Mouse (Mus musculus): ENCODE data around the gene Macf1.
A peak's percentile ranks its signal among the peaks of the same experiment; 100 is the strongest.
"Not testable (repeated sequence)": the region's sequence is repeated elsewhere in the genome, so short reads cannot be mapped to it uniquely, and the experiment has no call there.

Gene Macf1

DNA sequence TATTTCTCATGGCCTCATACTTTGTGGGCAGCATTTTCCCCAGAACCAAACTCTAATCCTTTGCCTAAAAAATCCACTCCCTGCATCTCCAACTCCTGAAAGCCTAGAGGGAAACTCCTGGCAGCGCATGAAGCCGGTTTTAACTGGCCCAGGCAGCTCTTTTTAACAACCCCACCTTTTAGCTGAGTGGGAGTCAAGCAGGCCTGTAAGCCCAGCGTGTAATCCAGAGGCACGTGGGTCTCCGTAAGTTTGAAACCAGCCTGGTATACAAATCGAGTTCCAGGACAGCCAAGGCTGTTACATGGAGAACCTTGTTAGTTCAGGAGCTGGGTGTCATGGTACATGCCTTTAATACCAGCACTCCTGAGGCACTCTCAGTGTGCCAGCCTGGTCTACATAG is 14.5 kb downstream of the Macf1 start:
- no peak for DNase-seq (ENCODE audit: low spot score)

DNA sequence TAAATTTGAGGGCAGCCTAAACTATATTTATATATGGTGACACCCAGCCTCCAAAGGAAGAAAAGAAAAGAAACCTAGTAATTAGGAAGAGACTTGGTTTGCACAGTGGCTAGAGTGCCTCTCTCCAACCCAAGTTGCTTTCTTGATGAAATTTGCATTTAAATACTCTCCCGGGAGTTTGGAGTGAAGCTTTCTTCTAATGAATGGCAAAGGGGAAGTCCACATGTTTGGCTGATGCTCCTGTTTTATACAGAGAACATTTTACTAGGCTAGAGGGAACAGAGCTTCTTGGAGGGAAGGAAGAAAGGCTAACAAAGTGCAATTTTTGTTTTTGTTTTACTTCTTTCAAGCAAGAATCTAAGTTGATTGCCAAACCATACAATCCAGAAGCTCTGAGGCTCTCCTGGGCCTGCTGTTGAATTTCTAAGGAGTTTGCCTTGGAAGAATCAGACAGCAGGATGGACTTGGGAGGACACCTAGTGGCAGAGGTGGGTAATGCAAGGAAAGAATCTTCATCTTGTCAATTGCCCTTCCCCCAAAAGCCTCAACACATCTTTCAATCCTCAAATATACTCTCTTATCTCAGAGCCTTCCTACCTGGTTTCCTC is 16.8 kb downstream of the Macf1 start:
- DNase-seq (ENCODE audit: low spot score), result peak; percentile 77

DNA sequence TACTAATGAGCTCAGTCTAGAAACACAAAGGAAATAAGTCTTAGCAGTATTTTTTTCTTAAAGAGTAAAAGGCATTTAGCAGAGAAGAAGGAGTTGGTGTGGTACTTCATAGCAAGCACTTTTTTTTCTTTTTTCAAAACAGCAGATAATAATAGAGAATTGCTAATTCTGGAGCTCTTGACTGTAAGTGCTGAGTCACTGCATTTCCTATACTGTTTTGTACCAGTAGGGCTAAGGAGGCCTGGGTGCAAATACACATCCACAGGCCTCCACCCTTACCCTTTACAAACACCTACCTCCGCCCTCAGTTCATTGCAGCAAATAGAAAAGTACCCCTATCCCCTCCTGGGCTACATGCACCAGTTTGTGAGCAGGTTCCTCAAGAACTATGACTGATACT is 17.6 kb downstream of the Macf1 start:
- DNase-seq (ENCODE audit: low spot score), result no peak

DNA sequence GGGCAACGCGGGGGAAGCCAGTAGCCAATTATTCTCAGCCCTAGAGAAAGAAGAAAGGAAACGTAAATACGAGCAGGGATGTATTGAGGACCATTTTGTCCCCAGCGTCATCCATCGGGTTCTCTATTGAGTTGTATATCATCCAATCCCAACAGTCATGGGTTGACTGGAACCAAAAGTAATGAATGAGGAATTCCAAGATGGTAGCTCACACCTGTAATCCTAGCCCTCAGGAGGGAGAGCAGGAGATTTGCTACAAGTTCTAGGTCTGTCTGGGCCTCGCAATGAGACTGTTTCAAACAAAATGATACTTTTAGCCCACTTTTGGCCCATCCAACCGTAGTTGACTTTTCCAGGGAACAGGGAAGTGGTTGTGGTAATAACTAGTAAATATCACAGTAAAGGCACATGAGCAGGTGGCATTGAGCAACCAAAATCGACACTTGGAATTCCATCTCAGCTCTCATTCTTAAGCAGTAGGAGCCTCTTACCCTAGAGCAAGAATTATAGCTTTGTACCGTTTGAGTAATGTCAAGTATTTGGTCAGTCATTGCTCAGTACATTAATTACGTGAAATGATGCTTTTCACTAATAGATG is 18.4 kb downstream of the Macf1 start:
- no peak for DNase-seq (ENCODE audit: low spot score)

DNA sequence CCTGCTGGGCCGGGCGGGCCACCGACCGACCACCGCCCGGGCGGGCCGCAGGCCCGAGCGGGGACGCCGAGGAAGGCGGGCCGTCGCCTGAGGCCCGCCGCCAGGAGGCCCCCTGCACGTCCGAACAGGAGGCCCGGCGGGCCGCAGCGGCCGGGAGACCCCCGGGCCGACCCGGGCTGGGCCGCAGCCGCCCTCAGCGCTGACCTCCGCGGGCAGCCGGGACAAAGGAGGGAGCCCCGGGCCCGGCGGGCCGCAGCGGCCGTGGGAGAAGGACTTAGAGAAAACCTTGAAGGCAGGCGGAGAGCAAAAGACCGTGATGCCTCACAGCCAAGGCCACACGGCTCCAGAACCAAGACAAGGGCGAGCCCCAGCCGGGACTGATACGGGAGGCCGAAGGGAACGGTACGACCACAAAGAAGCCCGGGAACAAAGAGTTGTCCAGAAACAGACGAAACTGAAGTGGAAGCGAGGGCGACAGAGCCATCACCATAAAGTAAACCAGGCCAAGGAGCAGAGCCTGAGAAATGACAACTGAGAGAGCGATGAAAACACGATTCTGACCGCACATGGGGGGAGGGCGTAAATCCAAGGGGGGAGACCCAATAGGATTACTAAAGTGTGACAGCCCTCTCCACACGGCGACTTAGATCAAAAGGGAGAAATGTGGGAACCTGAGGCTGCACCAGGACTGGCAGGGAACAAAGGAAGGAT is 19.1 kb downstream of the Macf1 start:
- peak; percentile 34 for DNase-seq (ENCODE audit: low spot score)

DNA sequence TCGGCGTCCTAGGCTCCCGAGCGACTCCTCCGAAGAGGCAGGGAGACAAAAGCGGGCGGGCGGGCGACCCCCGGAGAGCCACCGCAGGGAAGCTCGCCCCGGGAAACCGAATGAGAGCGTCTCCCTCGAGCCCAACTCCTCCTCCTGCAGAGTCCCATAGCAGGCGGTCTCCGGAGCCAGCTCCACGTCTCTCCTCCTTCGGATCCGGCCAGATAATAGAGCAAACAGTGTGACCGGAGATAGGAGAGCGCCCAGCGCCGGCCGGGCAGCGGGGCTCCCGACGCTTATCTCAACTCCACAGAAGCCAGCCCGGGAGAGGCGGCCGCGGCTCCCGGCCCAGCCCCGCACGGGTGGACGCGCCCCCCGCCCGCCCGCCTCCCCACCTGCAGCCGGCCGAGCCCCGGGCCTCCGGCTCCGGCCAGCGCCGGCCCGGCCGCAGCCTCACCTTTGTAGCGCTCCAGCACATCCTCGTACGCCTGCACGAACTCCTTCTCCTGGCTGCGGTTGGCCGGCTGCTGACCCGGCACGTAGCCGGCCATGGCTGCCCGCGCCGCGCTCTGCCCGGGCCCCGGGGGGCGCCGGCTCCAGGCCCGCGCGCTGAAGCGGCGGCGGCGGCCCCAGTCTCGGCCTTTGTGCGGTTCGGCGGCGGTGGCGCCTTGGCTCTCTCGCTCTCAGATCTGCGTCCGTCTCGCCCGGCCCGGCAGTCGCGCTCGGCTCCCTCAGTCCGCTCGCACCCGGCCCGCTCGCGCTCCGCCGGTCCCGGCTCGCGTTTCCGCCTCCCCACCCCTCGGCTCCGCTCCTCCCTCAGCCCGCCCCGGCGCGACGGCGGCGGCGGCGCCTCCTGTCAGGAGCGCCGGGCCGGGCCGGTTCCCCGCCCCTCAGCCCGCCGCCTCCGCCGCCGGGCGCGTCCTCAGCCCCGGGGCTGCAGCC is 19.9 kb downstream of the Macf1 start:
- peak; percentile 71 for DNase-seq (ENCODE audit: low spot score)

DNA sequence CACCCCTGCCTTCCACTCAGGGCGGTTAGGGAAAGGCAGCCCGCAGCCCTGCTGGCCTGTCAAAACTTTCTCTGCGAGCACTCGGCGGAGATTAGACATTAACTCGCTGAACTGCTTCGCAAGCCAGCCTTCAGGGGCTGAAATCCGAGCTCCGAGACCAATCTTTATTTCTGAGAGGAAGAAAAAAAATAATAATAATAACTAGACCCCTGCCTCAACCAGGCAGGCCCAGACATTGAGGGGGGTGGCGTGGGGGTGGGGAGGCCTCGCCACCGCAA is 20.5 kb downstream of the Macf1 start:
- peak; percentile 23 for DNase-seq (ENCODE audit: low spot score)

DNA sequence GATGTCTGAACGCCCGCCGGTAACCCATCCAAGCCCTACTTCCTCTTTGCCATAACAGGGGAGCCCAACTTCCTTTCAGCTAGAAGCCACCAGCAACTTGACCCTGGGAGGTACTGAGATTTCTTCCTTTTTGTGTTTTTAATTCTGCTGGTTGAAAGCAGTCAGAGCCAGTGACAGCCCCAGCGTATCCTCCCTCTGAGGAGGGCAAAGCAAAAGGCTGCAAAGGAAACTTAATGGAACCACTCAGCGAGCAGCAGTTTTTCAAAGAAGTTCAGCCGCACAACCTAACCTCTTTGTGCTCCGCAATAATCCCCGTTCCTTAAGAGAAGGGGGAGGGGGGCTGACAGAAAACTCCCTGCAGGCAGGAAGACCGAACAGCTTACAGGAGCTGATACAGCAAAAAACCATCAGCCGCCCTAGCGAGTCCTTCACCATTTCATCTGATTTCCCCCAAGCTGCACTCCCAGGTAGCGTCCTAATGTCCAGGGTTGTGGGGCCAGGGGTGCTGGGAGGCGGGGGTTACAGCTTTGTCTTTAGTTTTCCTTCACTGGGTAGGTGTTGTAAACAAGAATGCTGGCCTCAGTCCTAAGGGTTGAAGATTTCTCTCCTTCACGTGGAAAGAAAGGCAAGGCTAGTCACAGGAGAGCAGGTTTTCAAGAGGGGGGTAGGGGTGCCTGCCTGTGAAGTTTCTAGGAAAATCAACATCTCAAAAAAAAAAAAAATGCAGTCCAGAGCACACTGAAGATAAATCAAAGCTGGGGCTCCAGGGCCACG is 21.1 kb downstream of the Macf1 start:
- DNase-seq (ENCODE audit: low spot score), result no peak

DNA sequence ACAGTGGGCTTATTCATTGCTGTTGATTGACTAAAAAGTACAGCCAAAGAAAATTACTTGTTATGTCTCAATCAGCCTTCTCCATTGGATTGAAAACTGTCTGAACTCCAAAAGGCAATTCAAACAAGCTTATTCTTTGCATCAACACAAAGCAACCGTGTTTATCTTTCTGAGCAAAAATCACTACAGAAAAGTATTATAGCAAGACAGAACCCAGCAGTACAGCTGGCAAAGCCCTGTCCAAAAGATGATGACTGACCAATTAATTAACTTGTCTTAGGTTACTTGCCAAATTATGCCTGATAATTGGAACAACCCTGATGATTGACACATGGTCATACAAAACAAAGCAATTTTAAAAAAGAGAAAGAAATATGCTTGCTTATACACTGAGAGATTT is 26.0 kb downstream of the Macf1 start:
- no peak for DNase-seq (ENCODE audit: low spot score)

DNA sequence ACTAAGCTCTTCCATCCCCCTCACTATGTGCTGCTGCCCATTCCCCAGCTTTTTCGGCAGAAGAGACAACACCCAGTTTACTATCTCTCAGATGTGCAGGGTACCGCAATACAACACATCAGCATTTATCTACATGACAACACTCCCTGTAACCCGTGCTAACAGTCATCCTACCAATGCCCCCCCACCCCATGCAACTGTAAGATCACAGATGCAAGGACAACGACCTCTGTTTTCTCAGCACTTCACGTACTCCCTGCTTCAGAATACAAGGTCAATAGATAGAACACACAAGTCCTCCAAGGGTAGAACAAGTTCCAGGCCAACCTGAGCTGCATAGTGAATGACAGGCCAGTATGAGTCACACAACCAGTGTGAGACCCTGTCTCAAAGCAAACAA is 28.9 kb downstream of the Macf1 start:
- DNase-seq (ENCODE audit: low spot score), result no peak

DNA sequence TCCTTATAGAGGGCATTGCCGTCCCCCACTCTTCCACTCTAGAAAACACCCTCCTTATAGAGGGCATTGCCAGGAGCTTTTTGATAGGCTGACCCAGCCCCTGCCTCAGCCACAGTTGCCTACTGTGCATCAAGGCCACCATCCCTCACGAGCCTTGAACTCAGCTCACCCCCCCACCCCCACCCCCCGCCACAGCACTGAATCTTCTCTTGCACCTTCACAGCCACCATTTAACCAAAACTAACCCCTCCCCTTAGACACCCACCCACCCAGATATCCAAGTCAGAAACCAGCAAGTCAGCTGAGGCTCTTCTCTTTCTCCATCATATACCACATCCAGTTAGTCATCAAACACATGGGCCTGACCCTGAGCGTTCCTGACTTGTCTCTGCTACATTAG is 29.6 kb downstream of the Macf1 start:
- DNase-seq (ENCODE audit: low spot score), result no peak

DNA sequence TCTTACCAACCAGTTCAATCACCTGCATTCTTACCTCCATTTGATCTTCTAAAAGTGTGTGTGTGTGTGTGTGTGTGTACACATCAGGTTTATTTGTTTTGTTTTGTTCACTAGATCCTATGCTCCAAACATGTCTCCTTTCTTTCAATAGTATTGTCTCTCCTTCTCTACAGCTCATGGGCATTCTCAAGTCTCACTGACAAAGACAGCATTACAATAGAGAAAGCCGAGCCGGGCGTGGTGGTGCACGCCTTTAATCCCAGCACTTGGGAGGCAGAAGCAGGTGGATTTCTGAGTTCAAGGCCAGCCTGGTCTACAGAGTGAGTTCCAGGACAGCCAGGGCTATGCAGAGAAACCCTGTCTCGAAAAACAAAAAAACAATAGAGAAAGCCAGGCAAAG is 30.7 kb downstream of the Macf1 start:
- not testable (repeated sequence) for DNase-seq (ENCODE audit: low spot score)

DNA sequence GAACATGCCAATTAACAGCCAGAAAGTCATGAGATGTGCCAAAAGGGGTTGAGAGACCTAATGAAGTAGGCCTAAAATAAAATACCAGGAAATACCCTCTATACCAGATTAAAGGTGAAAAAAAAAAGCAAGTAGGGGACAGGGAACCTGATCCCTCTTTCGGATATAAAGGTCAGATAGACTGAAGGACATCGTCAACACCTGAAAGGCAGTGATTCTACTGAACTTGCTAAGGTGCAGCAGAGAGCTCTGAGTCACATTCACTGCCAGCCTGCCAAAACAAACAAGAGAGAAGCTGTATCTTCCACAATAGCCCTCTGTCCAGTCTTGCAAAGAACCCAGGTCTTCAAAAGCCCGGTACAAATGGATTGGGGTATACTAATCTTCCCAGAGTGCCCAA is 32.0 kb downstream of the Macf1 start:
- DNase-seq (ENCODE audit: low spot score), result no peak

DNA sequence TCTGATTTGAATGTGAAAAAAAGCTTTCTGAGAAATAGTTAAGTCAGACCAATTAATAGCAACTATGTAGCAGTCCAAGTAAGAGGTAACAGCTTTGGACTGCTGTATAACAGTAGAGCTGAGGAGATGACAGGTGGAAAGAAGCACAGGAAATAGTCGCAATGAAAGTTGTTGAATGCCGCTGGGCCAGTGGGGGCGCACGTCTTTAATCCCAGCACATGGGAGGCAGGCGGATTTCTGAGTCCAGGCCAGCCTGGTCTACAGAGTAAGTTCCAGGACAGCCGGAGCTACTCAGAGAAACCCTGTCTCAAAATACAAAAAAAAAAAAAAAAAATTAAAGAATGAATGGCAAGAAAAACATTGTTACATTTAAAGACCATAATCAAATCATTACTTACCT is 35.0 kb downstream of the Macf1 start:
- DNase-seq (ENCODE audit: low spot score), result no peak

DNA sequence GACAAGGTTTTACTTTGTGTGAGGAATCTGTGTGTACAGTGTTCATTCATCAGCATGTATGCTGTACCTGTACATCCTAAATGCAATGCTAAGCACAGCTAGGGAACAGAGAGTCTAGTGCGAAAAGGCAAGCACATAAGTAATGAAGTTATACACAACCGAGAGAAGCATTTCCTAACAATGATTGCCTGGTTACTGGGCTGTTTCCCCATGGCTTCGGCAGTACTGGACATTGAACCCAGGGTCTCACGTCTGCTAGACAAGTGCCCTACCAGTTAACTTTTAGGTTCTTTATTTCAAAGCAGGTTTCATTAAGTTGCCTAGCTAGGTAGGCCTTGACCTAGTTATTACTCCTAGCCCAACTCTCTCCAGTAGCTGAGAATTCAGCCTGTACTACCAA is 36.5 kb downstream of the Macf1 start:
- DNase-seq (ENCODE audit: low spot score), result no peak

DNA sequence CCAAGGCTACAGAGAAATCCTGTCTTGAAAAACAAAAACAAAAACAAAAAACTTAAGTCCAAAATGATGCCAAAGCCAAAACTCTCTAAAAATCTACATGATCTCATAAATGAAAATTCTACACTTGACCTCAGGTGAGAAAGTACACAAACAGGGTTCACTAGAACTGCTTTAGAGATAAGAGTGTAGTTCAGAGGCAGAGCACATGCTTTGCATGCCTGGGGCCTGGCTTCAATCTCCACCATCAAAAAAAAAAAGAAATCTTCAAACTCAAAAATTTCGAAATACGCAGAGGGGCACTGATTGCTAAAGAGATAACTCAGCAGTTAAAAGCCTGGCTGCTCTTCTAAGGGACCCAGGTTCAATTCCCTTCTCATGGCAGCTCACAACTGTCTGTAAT is 37.1 kb downstream of the Macf1 start:
- DNase-seq (ENCODE audit: low spot score), result no peak

DNA sequence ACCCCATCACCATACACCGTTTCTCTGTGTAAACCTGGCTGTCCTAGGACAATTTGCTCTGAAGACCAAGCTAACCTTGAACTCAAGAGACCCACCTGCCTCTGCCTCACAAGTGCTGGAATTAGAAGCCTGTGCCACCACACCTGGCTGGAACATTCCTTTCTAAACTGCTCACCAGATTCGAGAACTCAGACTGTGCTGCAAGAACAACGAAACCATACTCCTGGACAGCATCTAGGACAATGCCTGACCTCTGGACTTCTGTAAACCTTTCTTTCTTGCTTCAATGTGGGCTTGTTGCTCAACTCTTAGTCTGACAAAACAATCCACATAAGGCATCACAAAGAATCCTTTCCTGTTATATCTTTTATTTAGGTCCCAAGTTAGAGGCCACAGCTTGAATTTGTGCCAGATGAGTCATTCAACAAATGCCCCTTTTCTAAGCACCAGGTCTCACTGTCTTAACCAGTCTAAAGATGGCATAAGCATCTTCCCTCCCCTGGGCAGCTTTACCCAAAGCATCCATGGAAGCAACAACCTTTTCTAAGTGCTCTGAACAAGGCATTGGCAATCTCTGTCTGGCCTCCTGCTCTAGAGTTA is 38.8 kb downstream of the Macf1 start:
- no peak for DNase-seq (ENCODE audit: low spot score)

DNA sequence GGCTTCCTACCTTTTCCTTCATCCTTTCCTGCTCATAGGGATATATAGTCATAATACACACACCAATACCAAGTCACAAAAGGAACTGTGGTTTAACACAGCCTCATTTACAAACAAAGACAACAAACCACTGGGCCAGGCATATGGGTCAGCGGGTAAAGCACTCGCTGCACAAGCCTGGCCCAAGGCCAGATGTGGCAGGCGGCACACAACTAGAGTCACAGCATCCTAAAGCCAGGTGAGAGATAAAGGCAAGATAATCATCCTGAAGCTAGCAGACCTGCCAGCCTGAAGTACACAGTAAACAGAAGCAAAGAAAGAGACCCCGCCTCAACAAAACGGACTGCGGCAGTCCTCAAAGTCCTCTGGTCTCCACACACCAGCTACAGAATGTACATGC is 40.6 kb downstream of the Macf1 start:
- no peak for DNase-seq (ENCODE audit: low spot score)

DNA sequence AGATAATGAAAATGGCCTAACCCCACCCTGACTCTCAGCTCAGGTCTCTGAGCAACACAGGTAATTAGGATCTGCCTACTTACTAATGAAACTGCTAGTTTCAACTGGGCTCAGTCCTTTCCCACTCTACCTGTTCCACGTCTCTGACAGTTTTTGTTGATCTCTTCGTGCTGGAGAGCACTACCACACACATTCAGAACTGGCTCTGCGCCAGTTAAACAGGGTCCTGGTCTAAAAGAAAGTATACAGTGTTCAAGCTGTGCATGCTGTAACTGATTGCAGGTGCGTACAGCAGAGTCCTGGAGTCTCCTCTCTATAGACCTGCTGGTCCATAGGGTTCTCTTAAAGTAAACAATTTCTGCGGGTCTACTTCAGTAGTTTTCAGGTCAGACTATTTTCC is 41.3 kb downstream of the Macf1 start:
- DNase-seq (ENCODE audit: low spot score), result no peak

DNA sequence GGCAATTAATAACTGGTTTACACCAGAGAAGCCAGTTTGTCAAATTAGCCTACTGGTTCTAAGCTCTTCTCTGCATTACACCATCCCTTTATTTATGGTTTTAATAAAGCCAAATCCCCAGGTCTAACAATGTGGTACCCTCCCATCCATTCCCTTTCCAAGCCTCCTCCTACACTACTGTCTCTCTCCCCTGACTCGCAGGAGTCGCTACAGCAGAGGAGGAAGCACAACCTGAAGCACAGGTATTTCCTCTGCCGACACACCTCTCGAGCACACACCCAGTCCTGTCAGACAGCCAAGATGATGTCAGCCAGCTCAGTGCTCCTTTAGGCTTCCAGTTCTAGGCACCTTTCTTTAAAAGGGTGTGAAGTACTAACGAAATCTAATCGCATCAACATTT is 47.0 kb downstream of the Macf1 start:
- DNase-seq (ENCODE audit: low spot score), result peak; percentile 26

DNA sequence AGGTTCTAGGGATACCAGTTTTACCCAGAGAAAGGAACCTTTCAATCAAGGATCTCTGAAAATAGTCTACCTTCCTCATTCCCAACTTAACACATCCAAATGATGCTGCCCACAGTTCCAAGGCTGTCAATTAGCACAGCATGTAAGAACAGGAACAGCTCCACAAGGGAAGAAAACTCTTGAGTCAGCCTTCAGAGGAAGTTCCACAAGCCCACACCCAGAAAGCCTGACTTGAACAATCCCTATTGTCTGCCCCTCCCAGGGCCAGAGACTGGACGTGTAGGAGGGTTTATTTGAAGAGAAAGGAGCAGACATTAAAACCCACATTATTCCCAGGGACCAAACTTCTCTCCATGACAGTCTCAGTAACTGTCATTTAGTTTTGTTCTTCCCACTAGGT is 48.7 kb downstream of the Macf1 start:
- DNase-seq (ENCODE audit: low spot score), result no peak

DNA sequence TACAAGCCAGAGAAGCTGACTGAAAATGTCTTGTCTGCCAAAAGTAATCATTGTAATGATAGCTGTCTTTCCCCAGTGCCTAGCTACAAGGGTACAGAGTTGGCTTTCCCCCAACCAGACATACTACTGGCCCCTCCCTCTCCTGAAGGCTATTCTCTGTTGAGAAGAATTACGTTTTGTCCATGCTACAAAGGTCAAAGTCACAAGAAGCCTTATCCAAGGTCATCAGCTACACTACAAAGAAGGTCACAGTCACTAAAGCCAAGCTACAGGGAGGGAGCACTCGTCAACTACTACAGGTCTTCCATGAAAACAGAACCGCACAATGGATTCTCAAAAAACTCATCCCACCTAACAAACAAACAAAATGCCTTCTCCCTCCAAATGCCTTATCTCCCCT is 49.7 kb downstream of the Macf1 start:
- no peak for DNase-seq (ENCODE audit: low spot score)

All from urinary bladder, postnatal 25 days (tissue).